Comparison of ENCODE assay signal across 13 mouse cellular contexts in genomic region chr3:36004028-36004895, GRCm38 (mm10). TPM values are rescaled to one million over a fixed set of nuclear protein-coding genes. Genes with fewer than 3 reads are reported as not detected.
DNase-seq lines count a peak whose midpoint lies in the region; ATAC-seq and TF ChIP-seq lines count a peak whose summit lies in the region.
"Had no signal": no experiment of that assay in that cellular context is flagged by ENCODE, and none has a peak within 500 bp of the region (broad histone marks: within the 10 kb centered on the region; RNA-seq: fewer than 3 reads in every experiment).

No protein-coding gene starts in this region.

- H3K4me3 ChIP-seq in midbrain, postnatal 0 days (ENCODE audit: low read depth, low read length): no peak overlapping the region
- H3K4me3 ChIP-seq in midbrain, embryonic 15.5 days: no peak overlapping the region
- H3K4me3 ChIP-seq: erythroblast, embryonic 14.5 days; megakaryocyte, embryonic 14.5 days had no signal

- 64% methylated on average over 4 of the region's 4 CpGs for WGBS in midbrain, postnatal 0 days
- WGBS in midbrain, embryonic 15.5 days: 64% methylated on average over 4 of the region's 4 CpGs

- no peaks in the 10 kb centered on the region for H3K36me3 ChIP-seq in midbrain, postnatal 0 days (ENCODE audit: insufficient read depth, low read length)
- no peaks in the 10 kb centered on the region for H3K36me3 ChIP-seq in midbrain, embryonic 15.5 days (replicated peaks)

- no peaks in the 10 kb centered on the region for H3K27me3 ChIP-seq in midbrain, postnatal 0 days (ENCODE audit: insufficient read depth, low read length)
- no peaks in the 10 kb centered on the region; the same call in 1 of the 2 replicates for H3K27me3 ChIP-seq in midbrain, embryonic 15.5 days (replicated peaks)
- H3K27me3 ChIP-seq: megakaryocyte, embryonic 14.5 days had no signal

- intact Hi-C loops in heart, postnatal 14 days (cut with DNase I): no loop called here

- H3K4me2 ChIP-seq in midbrain, postnatal 0 days (ENCODE audit: low read depth, low read length, poor library complexity, severe bottlenecking): no peak overlapping the region
- no peak overlapping the region for H3K4me2 ChIP-seq in midbrain, embryonic 15.5 days

- H3K9ac ChIP-seq in midbrain, postnatal 0 days (replicated peaks; ENCODE audit: low read length, poor library complexity, severe bottlenecking): no peak overlapping the region
- no peak overlapping the region for H3K9ac ChIP-seq in midbrain, embryonic 15.5 days

- DNase-seq in heart, postnatal 14 days: peak; percentile 6 to 18
- no peak for DNase-seq in heart, adult 11 months
- DNase-seq in midbrain, postnatal 0 days (ENCODE audit: low spot score): peak; percentile 60
- DNase-seq in cerebellum, adult 11 months: peak; percentile 30
- DNase-seq in lung, postnatal 25 days (ENCODE audit: low spot score): peak; percentile 64
- DNase-seq in spleen, postnatal 10 days (ENCODE audit: low spot score in 2 of 2): no peak
- DNase-seq in liver: no peak
- DNase-seq: thymus, postnatal 25 days had no signal

- no peak for ATAC-seq in midbrain, postnatal 0 days (ENCODE audit: low FRiP score)
- no peak for ATAC-seq in midbrain, embryonic 15.5 days (replicated peaks)

- H3K9me3 ChIP-seq in midbrain, postnatal 0 days (ENCODE audit: low read length): no peaks in the 10 kb centered on the region
- no peaks in the 10 kb centered on the region for H3K9me3 ChIP-seq in midbrain, embryonic 15.5 days

- no peak for TF ChIP-seq CTCF in midbrain, postnatal 0 days (IDR thresholded peaks at IDR 0.05)

- no peak overlapping the region for H3K27ac ChIP-seq in midbrain, postnatal 0 days (ENCODE audit: low read depth, low read length)
- no peak overlapping the region for H3K27ac ChIP-seq in midbrain, embryonic 15.5 days

- no peaks in the 10 kb centered on the region for H3K4me1 ChIP-seq in midbrain, postnatal 0 days (ENCODE audit: insufficient read depth, low read length)
- peaks cover 6% of the 10 kb centered on the region for H3K4me1 ChIP-seq in midbrain, embryonic 15.5 days

RNA-seq across cellular contexts. Expression of gene Mccc1, which starts 3.8 kb away (rescaled TPM):
- 10 to 100 TPM; 58.5 to 68.7 TPM for total RNA-seq in heart, postnatal 14 days (2021)
- total RNA-seq in midbrain, postnatal 0 days (2014; rRNA removed): 7.2 and 18.0 TPM in 2 replicates
- 16.1 and 19.1 TPM in 2 replicates for polyA plus RNA-seq in midbrain, postnatal 0 days (2015; fragmentation: Nextera tagmentation; extraction: Ambion mirVana)
- 29.8 and 31.5 TPM in 2 replicates for polyA plus RNA-seq in midbrain, embryonic 15.5 days (2015; fragmentation: Nextera tagmentation; extraction: Ambion mirVana)

RNA-seq across cellular contexts. Expression of gene Ccdc144b, which starts 49.1 kb away (rescaled TPM):
- not detected for total RNA-seq in heart, postnatal 14 days (2021)
- total RNA-seq in midbrain, postnatal 0 days (2014; rRNA removed): not detected in 2 replicates
- polyA plus RNA-seq in midbrain, postnatal 0 days (2015; fragmentation: Nextera tagmentation; extraction: Ambion mirVana): 0.02 TPM in 1 of 2 replicates, not detected in the other
- polyA plus RNA-seq in midbrain, embryonic 15.5 days (2015; fragmentation: Nextera tagmentation; extraction: Ambion mirVana): not detected in 2 replicates
- total RNA-seq: heart, postnatal 25 days; layer of hippocampus, postnatal 14 days had no signal
- polyA plus RNA-seq: erythroblast, embryonic 14.5 days had no signal

Comparison
In these comparisons a context has a peak if more than half of its experiments do, and no peak if none do; other contexts are left out.
1. DNase-seq: peak in heart, postnatal 14 days (2 of 2), midbrain, postnatal 0 days (single experiment), cerebellum, adult 11 months (single experiment) and lung, postnatal 25 days (single experiment); none in heart, adult 11 months (single experiment), spleen, postnatal 10 days (0 of 2) and liver (single experiment).